Mouse (Mus musculus) gastrocnemius, postnatal 36 days (tissue): Measurements from ENCODE around the gene Ppil2. TPM values are rescaled to one million over a fixed set of nuclear protein-coding genes. Genes with fewer than 3 reads are reported as not detected.

Experiments
- DNase-seq, 2 experiments: peaks; one replicate each; pipeline ENCODE4 v3.0.0; 2022
- intact Hi-C: fragments of 180-260 bp; cut with DNase I; formaldehyde crosslinking; loops from one replicate; pipeline ENCODE4 v1.15.1; 2025
- total RNA-seq, 2 experiments: library from RNA; stranded (reverse); gene quantifications; 2 replicates each; pipeline ENCODE4 v1.2.3; 2021

Gene Ppil2
- total RNA-seq, 2 experiments from 2014 or later = 23.2 to 29.4 TPM

DNA sequence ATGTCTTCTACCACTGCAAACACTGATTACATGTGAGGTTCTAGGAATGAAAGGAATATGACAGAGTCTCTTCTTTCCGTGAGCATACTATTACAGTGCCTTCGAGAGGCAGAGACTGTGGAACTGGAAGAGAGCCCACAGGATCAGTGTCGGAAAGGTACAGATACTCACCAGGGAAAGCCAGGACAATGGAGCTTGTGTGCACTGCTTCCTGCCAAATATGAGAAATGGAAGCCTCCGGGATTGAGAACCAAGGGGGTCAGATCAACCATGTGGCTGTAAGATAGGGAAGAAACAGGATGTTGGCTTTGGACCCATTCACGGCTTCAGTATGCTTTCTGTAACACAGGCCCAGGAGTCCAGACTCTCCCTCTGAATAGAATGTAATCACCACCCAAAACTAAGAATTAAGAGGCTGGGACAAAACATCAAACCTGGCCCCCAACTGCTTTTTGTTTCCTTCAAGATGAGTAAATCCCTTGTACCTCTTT is 6.3 kb upstream of the Ppil2 start:
- intact Hi-C loops = no loop called here

GRCm38 (mm10) chr16:17104600-17104999 is 6.5 kb downstream of the Ppil2 start:
- no peak for DNase-seq
- intact Hi-C loops = no loop called here

More for the DNA sequence above, 6.3 kb upstream of the Ppil2 start:
- DNase-seq = no peak

DNA sequence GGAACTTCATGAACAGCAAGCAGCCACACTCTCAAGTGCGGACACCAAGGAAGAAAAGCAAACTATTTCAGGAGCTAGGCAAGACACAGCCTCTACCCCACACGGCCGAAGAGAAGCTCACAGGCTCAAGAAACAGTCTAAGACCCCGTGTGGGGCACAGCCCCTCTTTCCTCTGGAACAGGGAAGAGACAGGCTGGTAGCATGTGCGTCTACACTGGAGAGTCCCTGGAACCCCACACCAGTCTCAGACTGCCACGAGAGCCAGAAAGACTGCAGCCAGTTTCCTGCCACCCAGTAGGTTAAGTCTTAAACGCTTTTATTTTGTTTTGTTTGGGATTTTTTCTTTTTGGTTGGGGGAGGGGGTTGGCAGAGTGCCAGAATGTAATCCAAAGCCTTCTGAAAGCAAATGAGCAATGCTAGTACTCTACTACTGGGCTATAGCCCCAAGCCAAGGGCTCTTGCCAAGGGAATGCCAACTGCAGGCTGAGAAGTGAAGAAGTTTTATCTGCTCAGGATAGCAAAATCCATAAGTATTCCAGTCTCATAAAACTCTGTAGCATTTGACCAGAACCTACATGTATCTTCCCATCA is 8.3 kb downstream of the Ppil2 start:
- intact Hi-C loops = no loop called here
- no peak for DNase-seq

DNA sequence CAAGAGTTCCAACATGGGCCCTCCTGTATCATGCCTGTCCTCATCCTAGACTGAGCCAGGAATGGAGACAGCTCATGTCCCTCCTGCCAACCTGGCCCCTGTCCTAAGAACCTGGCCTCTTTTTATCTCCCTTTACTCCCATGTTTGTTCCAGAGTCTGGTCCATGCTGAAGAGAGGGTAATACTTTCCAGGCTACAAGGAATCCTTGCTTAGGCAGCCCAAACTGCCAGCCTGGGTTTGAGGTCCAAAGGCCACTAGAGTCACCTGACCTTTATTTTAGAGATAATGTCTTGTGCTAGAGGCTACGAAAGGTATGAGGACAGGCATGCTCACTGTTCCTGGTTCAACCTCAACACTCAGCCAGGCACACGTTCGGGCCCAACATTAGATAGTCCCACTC is 14.1 kb downstream of the Ppil2 start:
- intact Hi-C loops = no loop called here
- no peak for DNase-seq

DNA sequence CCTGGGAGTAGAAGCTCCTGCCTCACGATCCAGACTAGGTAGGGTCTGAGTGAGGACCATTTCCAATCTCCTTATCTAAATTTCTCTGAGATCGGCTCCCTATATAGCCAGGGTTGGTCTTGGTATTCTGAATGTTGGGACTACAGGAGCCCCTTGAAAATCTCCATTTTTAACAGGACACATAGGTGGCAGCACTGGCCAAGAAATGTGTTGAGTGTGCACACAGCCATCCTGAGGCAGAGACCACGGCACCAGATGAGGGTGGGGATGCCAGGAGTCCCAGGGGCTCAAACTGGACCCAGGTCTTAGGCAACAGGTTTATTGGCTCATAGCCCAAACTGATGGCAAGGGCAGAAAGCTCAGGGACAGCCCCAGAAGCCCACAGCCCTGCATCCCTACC is 22.7 kb downstream of the Ppil2 start:
- intact Hi-C loops = no loop called here
- DNase-seq = no peak

DNA sequence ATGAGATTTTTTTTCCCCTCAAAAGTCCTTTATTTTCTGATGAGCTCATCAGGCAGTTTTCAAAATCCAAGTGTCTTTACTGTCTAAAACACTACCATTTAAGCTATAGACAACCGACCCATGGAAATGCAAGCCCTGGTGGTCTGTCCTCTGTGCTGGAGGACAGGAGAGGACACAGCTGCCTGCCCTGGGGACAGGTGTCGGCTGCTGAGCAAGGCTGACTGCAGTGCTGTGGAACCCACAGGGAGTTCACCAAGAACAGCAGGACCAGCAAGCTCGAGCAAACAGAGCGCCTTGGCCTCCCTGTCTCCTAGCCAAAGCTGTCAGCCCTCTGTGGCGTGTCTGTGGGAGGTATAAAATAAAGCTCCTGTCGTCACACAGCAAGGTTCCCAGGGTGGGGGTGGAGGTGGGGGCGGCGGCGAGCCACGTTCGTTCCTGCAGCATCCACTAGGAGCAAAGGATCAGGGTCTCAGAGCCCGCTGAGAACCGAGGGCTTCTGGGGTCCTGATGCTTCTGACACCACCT is 24.3 kb downstream of the Ppil2 start:
- no peak for DNase-seq
- intact Hi-C loops = no loop called here

DNA sequence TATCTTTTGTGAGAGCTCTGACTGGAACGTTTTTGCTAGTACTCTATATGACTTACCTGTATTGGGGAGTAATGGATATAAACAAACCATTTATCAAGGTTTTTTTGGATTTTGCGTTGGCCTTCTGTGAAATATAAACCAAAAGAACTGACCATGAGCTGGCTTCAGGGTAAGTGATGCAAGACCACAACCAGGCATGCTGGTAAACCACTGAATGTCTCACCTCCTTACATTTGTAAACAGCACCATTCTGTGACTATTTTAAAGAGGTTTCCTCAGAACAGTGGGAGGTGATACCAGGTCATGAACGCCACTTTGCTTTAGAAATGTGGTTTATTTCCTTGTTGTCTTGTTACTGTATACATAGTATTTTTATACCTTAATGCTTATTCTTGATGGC is 24.8 kb downstream of the Ppil2 start:
- no peak for DNase-seq
- intact Hi-C loops = no loop called here

GRCm38 (mm10) chr16:17085636-17086035 is 25.4 kb downstream of the Ppil2 start:
- intact Hi-C loops = no loop called here
- no peak for DNase-seq

DNA sequence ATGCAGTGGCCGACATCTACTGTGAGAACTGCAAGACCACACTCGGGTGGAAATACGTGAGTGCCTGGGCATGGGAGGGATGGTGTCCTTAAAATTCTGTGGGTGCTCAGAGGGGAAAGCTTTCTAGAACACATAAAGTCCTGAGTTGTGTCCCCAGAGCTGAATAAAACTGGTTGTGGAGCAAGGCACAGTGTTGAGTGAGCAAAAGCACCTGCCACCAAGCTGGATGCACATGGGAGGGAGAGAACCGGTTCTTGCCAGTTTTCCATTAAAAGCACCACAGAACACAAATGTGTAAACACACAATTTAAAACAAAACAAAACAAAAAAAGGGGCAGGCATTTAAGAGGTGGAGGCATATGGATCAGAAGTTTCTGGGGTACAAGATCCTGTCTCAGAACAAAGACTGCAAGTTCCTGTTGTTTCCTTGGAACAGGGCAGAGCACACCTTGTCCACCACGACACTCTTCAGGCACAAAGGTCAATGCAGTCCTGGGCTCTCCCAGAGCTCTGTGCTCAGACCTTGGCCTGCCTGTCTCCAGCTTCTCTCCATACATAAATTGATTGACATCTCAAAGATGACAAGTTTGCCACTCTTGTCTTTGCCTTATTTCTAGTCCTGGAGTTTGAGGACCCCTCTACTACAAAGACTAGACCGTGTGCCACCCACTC is 28.8 kb downstream of the Ppil2 start:
- DNase-seq = no peak
- intact Hi-C loops = no loop called here

- intact Hi-C loops = no loop called here
Measured at GRCm38 (mm10) chr16:17078101-17078500, 33.0 kb downstream of the Ppil2 start.

DNA sequence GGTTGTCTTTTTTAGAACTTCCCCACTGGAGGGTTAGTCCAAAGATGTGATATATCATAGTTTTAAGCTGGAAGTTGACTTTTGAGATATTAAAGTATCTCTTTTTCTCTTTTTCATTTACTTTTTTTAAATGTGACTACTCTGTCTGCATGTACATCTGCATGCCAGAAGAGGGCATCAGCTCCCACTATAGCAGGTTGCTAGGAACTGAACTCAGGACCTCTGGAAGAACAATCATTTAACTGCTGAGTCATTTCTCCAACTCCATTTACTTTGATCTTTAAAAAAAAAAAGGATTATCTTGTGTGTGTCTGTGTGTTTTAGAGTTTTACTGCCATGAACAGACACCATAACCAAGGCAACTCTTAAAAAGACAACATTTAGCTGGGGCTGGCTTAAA is 34.2 kb downstream of the Ppil2 start:
- DNase-seq = no peak
- intact Hi-C loops = no loop called here

More at GRCm38 (mm10) chr16:17078101-17078500, 33.0 kb downstream of the Ppil2 start:
- DNase-seq = no peak

- DNase-seq = no peak
- intact Hi-C loops = no loop called here
Measured at GRCm38 (mm10) chr16:17076301-17076700, 34.8 kb downstream of the Ppil2 start.

DNA sequence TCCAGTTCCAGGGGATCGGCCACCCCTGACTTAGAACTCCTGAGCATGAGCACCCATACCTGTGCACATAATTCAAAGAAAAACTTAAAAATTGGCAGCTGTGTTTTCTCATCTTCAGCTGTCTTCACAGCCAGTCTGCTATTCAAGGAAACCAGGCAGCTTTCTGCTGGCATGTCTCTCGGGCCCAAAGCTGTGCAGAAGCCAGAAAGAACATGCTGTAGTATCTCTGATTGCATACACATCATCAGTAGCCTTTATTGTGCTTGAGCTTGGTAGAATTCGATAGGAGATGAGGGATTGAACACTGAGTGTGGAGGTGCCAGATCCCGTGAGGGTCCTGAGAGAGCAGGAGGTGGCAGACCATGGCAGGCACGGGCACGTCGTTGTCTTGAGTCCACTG is 38.1 kb downstream of the Ppil2 start:
- intact Hi-C loops = no loop called here
- no peak for DNase-seq

GRCm38 (mm10) chr16:17070716-17071115 is 40.3 kb downstream of the Ppil2 start:
- no peak for DNase-seq
- intact Hi-C loops = no loop called here

- DNase-seq = peak; percentile 76 to 85
- intact Hi-C loops = no loop called here
Measured at GRCm38 (mm10) chr16:17069511-17070443, 41.3 kb downstream of the Ppil2 start, which contains the start of gene Ypel1. Gene Ypel1 (plus strand): TSS chr16:17069696.

GRCm38 (mm10) chr16:17067552-17067951 is 43.5 kb downstream of the Ppil2 start:
- intact Hi-C loops = no loop called here

GRCm38 (mm10) chr16:17062338-17062737 is 48.7 kb downstream of the Ppil2 start:
- intact Hi-C loops = no loop called here

More at GRCm38 (mm10) chr16:17067552-17067951, 43.5 kb downstream of the Ppil2 start:
- DNase-seq = no peak

GRCm38 (mm10) chr16:17055584-17055983 is 55.5 kb downstream of the Ppil2 start:
- intact Hi-C loops = no loop called here
- DNase-seq = no peak

More at GRCm38 (mm10) chr16:17062338-17062737, 48.7 kb downstream of the Ppil2 start:
- DNase-seq = no peak

- intact Hi-C loops = no loop called here
- no peak for DNase-seq
Measured at GRCm38 (mm10) chr16:17053903-17054302, 57.2 kb downstream of the Ppil2 start.

- no peak for DNase-seq
- intact Hi-C loops = no loop called here
Measured at GRCm38 (mm10) chr16:17052087-17052486, 59.0 kb downstream of the Ppil2 start.

GRCm38 (mm10) chr16:17049886-17050285 is 61.2 kb downstream of the Ppil2 start:
- DNase-seq = no peak
- intact Hi-C loops = no loop called here
